Mouse (Mus musculus): ENCODE measurements around the gene Pear1.

Gene Pear1

GRCm38 (mm10) chr3:87765631-87766283 lies 58.3 kb downstream of the Pear1 start:
- DNase-seq (ENCODE audit: low spot score in 2 of 2) = peak in 1 of 2 experiments; percentile 57

- peak; percentile 56 to 73 for DNase-seq (ENCODE audit: low spot score in 2 of 2)
Observed at GRCm38 (mm10) chr3:87765091-87765490, 59.0 kb downstream of the Pear1 start.

- DNase-seq (ENCODE audit: low spot score in 2 of 2) = peak; percentile 32 to 48
Observed at GRCm38 (mm10) chr3:87764506-87764905, 59.6 kb downstream of the Pear1 start.

GRCm38 (mm10) chr3:87763683-87764289 lies 60.3 kb downstream of the Pear1 start:
- peak; percentile 83 to 86 for DNase-seq (ENCODE audit: low spot score in 2 of 2)

- no peak for DNase-seq (ENCODE audit: low spot score in 2 of 2)
Observed at GRCm38 (mm10) chr3:87763202-87763601, 60.9 kb downstream of the Pear1 start.

GRCm38 (mm10) chr3:87761408-87762375 lies 62.4 kb downstream of the Pear1 start:
- DNase-seq (ENCODE audit: low spot score in 2 of 2) = no peak

GRCm38 (mm10) chr3:87758641-87759040 lies 65.5 kb downstream of the Pear1 start:
- DNase-seq (ENCODE audit: low spot score in 2 of 2) = no peak

- DNase-seq (ENCODE audit: low spot score in 2 of 2) = no peak
Observed at GRCm38 (mm10) chr3:87756488-87756887, 67.6 kb downstream of the Pear1 start.

GRCm38 (mm10) chr3:87755964-87756363 lies 68.1 kb downstream of the Pear1 start:
- DNase-seq (ENCODE audit: low spot score in 2 of 2) = peak; percentile 71 to 76

- DNase-seq (ENCODE audit: low spot score in 2 of 2) = no peak
Observed at GRCm38 (mm10) chr3:87753829-87754228, 70.3 kb downstream of the Pear1 start.

- DNase-seq (ENCODE audit: low spot score in 2 of 2) = no peak
Observed at GRCm38 (mm10) chr3:87752567-87752966, 71.5 kb downstream of the Pear1 start.

- DNase-seq (ENCODE audit: low spot score in 2 of 2) = no peak
Observed at GRCm38 (mm10) chr3:87749977-87750376, 74.1 kb downstream of the Pear1 start.

GRCm38 (mm10) chr3:87749036-87749435 lies 75.1 kb downstream of the Pear1 start:
- peak in 1 of 2 experiments; percentile 60 for DNase-seq (ENCODE audit: low spot score in 2 of 2)

GRCm38 (mm10) chr3:87748431-87748830 lies 75.7 kb downstream of the Pear1 start, which contains the start of gene Lrrc71:
Lrrc71 (minus strand) TSS chr3:87748625.
- DNase-seq (ENCODE audit: low spot score in 2 of 2) = no peak

GRCm38 (mm10) chr3:87745036-87745659 lies 79.0 kb downstream of the Pear1 start:
- DNase-seq (ENCODE audit: low spot score in 2 of 2) = no peak

GRCm38 (mm10) chr3:87743927-87744326 lies 80.2 kb downstream of the Pear1 start:
- no peak for DNase-seq (ENCODE audit: low spot score in 2 of 2)

GRCm38 (mm10) chr3:87742735-87743134 lies 81.4 kb downstream of the Pear1 start:
- DNase-seq (ENCODE audit: low spot score in 2 of 2) = no peak

- DNase-seq (ENCODE audit: low spot score in 2 of 2) = no peak
Observed at GRCm38 (mm10) chr3:87742013-87742412, 82.1 kb downstream of the Pear1 start.

- no peak for DNase-seq (ENCODE audit: low spot score in 2 of 2)
Observed at GRCm38 (mm10) chr3:87738906-87739305, 85.2 kb downstream of the Pear1 start.

GRCm38 (mm10) chr3:87735335-87735734 lies 88.8 kb downstream of the Pear1 start:
- DNase-seq (ENCODE audit: low spot score in 2 of 2) = no peak

- DNase-seq (ENCODE audit: low spot score in 2 of 2) = no peak
Observed at GRCm38 (mm10) chr3:87733984-87734761, 89.9 kb downstream of the Pear1 start.

Data from heart, adult 9 months (tissue).